Mouse (Mus musculus) gastrocnemius, adult 8-10 months (tissue): ENCODE data around the gene AL607142.1. TPM values are rescaled to one million over a fixed set of nuclear protein-coding genes. Genes with fewer than 3 reads are reported as not detected.

Source experiments
- DNase-seq, 2 experiments: peaks; one replicate each; pipeline ENCODE4 v3.0.0; 2022; ENCODE audit warnings: low spot score in 2 of 2
- total RNA-seq, 4 experiments: library from RNA; stranded (reverse); gene quantifications; 2 replicates each; pipeline ENCODE4 v1.2.4; 2022

The AL607142.1 gene
- not detected for total RNA-seq

- DNase-seq: no peak
Observed at GRCm38 (mm10) chr4:120064696-120065095, at the start of gene AL607142.1. AL607142.1 (plus strand) TSS chr4:120064996.

GRCm38 (mm10) chr4:120018426-120018825 is 46.4 kb upstream of the AL607142.1 start:
- no peak for DNase-seq

GRCm38 (mm10) chr4:120022392-120022791 is 42.4 kb upstream of the AL607142.1 start:
- no peak for DNase-seq

GRCm38 (mm10) chr4:120023221-120023840 is 41.5 kb upstream of the AL607142.1 start:
- DNase-seq: no peak

GRCm38 (mm10) chr4:120024071-120024470 is 40.7 kb upstream of the AL607142.1 start:
- peak; percentile 12 to 22 for DNase-seq

GRCm38 (mm10) chr4:120027671-120028070 is 37.1 kb upstream of the AL607142.1 start:
- DNase-seq: no peak

GRCm38 (mm10) chr4:120029937-120030336 is 34.9 kb upstream of the AL607142.1 start:
- no peak for DNase-seq

GRCm38 (mm10) chr4:120032320-120032983 is 32.3 kb upstream of the AL607142.1 start:
- DNase-seq: peak in 1 of 2 experiments; percentile 14

- DNase-seq: no peak
Observed at GRCm38 (mm10) chr4:120032984-120033355, 31.8 kb upstream of the AL607142.1 start.

GRCm38 (mm10) chr4:120036294-120036693 is 28.5 kb upstream of the AL607142.1 start:
- no peak for DNase-seq

GRCm38 (mm10) chr4:120037007-120037406 is 27.8 kb upstream of the AL607142.1 start:
- no peak for DNase-seq

- DNase-seq: no peak
Observed at GRCm38 (mm10) chr4:120041520-120041919, 23.3 kb upstream of the AL607142.1 start.

GRCm38 (mm10) chr4:120042480-120042879 is 22.3 kb upstream of the AL607142.1 start:
- DNase-seq: no peak

GRCm38 (mm10) chr4:120044612-120045011 is 20.2 kb upstream of the AL607142.1 start:
- DNase-seq: no peak

GRCm38 (mm10) chr4:120045131-120045537 is 19.7 kb upstream of the AL607142.1 start:
- no peak for DNase-seq

GRCm38 (mm10) chr4:120045871-120046270 is 18.9 kb upstream of the AL607142.1 start:
- peak; percentile 30 to 43 for DNase-seq

- no peak for DNase-seq
Observed at GRCm38 (mm10) chr4:120047060-120047459, 17.7 kb upstream of the AL607142.1 start.

GRCm38 (mm10) chr4:120048274-120048673 is 16.5 kb upstream of the AL607142.1 start:
- DNase-seq: no peak

GRCm38 (mm10) chr4:120049857-120050256 is 14.9 kb upstream of the AL607142.1 start:
- no peak for DNase-seq

- DNase-seq: no peak
Observed at GRCm38 (mm10) chr4:120052481-120052880, 12.3 kb upstream of the AL607142.1 start.

- no peak for DNase-seq
Observed at GRCm38 (mm10) chr4:120053026-120054005, 11.5 kb upstream of the AL607142.1 start.

- no peak for DNase-seq
Observed at GRCm38 (mm10) chr4:120054145-120054544, 10.7 kb upstream of the AL607142.1 start.
